Mouse (Mus musculus) embryonic stem cell, embryonic (primary cell): ENCODE data around the gene Utrn.

Experiments
- CTCF ChIA-PET, 4 experiments: fragments of 300-600 bp in 2 of 4; fragments of 350-600 bp in 2 of 4; sonication (Branson Sonifier 250); formaldehyde crosslinking; loops; one replicate each; lab custom pipeline; 2022; ENCODE audit warnings: inconsistent platforms in 2 of 4; lab: Charles Lee
- POLR2A ChIA-PET, 4 experiments: fragments of 300-600 bp in 2 of 4; fragments of 350-600 bp in 2 of 4; sonication (Branson Sonifier 250); formaldehyde crosslinking; loops; one replicate each; lab custom pipeline; 2022; ENCODE audit warnings: antibody characterized with exemption in 4 of 4, inconsistent platforms in 1 of 4; lab: Charles Lee

Utrn gene

DNA sequence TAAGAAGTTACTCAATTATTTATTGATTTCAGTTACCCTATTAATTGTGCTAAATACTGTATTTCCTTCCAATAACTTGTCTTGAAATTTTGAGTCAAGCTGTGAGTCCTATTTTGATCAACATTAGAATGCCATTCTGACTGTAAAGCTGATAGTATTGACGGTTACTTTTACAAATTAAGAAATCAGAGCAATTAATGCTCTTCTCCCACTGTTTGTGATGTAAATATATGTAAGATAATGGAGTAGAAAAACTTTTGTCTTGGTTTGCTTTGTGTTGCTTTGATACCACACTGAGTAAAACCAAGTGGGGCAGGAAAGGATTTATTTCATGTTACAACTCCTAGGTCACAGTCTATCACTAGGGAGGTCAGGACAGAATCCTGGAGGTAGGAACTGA is 327.4 kb downstream of the Utrn start:
- ChIA-PET POLR2A (interaction anchor here in 1 of 4 experiments (1.0 to 3.3 kb wide), 3 partner anchors 9 to 69 kb away, joined by 3 to 27 read pairs (median 4); no protein-coding TSS in a partner anchor), CTCF (no interaction called here)

GRCm38 (mm10) chr10:12535272-12535671 is 333.9 kb downstream of the Utrn start:
- POLR2A ChIA-PET, result no interaction called here
- CTCF ChIA-PET, result no interaction called here

GRCm38 (mm10) chr10:12534801-12535200 is 334.4 kb downstream of the Utrn start:
- POLR2A ChIA-PET, result no interaction called here
- CTCF ChIA-PET, result no interaction called here

DNA sequence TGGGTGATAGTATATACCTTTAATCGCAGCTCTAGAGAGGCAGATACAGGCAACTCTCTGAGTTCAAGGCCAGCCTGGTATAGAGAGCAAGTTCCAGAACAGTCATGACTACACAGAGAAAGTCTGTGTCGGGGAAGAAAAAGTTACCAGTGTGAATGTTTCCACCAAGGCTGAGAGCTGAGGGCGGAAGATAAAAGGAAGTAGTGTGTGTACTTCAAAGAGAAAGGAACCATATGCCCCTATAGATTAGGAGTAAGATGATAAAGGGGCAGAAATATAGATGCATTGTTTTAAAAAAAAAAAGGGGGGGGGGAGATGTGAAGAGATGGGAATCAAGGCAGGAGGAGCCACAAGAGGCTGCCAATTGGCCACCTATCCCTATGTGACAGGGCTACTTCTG is 334.9 kb downstream of the Utrn start:
- ChIA-PET CTCF (no interaction called here), POLR2A (interaction anchor here in 2 of 4 experiments (0.6 kb wide), 2 partner anchors 117 to 183 kb away, joined by 3 read pairs; no protein-coding TSS in a partner anchor)

DNA sequence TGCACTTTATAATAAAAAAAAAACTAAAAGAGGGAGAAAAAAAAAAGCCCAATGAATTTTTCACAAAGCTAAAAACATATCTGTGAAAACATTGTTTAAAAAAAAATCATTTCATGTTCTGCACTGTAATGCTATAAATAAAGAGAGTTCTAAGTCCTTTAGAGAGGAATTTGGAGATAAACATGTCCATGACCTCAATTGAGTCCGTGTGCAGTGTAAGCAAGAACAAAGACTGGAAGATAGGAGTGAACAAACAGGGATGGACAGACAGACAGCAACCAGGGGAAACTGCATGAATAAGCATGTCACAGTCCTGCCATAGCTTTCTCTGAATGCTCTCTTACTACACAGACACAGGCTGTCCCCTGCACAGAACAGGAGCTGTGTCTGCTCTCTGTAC is 347.1 kb downstream of the Utrn start:
- CTCF ChIA-PET, result interaction anchor here in 2 of 4 experiments (0.5 to 0.7 kb wide), 2 partner anchors 91 kb away, joined by 4 read pairs; no protein-coding TSS in a partner anchor
- POLR2A ChIA-PET, result no interaction called here

DNA sequence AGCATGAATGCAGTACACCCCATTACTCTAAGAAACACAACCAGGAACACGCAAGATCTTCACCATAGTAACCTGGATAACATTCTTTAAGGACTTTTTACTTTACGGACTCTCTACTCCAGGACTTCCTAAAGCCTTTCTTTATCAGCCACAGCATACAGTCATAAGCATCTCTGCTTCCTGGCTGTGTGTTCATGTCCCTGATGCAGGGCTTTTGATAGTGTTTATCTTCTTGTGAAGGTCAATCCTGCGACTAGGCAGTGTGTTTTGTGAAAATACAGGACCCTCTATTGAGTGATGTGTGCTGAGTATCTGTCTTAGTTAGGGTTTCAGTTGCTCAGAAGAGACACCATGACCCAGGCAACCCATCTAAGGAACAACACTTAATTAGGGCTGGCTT is 351.0 kb downstream of the Utrn start:
- POLR2A ChIA-PET, result interaction anchor here in 1 of 4 experiments (1.1 kb wide), 1 partner anchor 25 kb away, joined by 3 read pairs; no protein-coding TSS in a partner anchor
- CTCF ChIA-PET, result no interaction called here

- ChIA-PET CTCF (no interaction called here), POLR2A (interaction anchor here in 1 of 4 experiments (1.1 kb wide), 2 partner anchors 8 to 11 kb away, joined by 3 read pairs; no protein-coding TSS in a partner anchor)
Observed at GRCm38 (mm10) chr10:12505568-12505967, 363.6 kb downstream of the Utrn start.

- POLR2A ChIA-PET, result interaction anchor here in 2 of 4 experiments (0.7 to 1.0 kb wide), 2 partner anchors 11 to 326 kb away, joined by 3 to 5 read pairs; no protein-coding TSS in a partner anchor
- CTCF ChIA-PET, result no interaction called here
Observed at GRCm38 (mm10) chr10:12500489-12500888, 368.7 kb downstream of the Utrn start.

GRCm38 (mm10) chr10:12497555-12497954 is 371.6 kb downstream of the Utrn start:
- ChIA-PET POLR2A (interaction anchor here in 2 of 4 experiments (0.6 to 1.0 kb wide), 3 partner anchors 8 to 51 kb away, joined by 3 to 6 read pairs (median 3); no protein-coding TSS in a partner anchor), CTCF (interaction anchor here in 1 of 4 experiments (0.6 kb wide), 1 partner anchor 1604 kb away, joined by 3 read pairs; no protein-coding TSS in a partner anchor)

DNA sequence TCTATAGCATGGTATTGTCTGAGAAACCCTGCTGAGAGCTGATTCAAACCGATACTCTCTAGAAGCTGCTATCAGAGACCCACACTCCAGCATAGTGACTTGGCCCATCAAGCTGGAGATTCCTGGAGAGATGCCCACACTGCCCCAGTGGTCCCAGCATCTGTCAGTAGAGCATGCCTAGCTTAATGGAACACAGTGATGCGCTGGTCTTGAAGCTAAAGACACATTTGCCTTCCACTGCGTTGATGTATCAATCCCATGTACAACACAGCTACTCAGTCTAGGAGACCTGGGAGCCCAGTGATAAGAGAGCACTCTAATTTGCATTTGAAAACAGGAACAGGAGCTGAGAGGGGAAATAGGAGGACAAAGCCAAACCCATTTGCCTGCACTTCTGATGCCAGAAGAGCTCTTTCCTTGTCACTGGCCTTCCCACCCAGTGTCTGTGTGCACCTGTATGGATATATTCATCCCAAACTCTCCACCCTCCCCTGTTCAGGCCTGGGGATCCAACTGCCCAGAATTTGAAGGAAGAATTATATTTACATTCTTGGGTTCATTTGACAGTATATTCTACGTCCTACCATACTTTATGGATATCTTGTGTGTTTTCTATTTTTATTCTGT is 379.5 kb downstream of the Utrn start:
- ChIA-PET POLR2A (interaction anchor here (0.5 to 1.5 kb wide), 18 partner anchors 8 to 379 kb away, joined by 3 to 5 read pairs (median 3); no protein-coding TSS in a partner anchor), CTCF (interaction anchor here in 2 of 4 experiments (0.6 to 1.4 kb wide), 3 partner anchors 123 to 126 kb away, joined by 3 to 5 read pairs (median 4); no protein-coding TSS in a partner anchor)

DNA sequence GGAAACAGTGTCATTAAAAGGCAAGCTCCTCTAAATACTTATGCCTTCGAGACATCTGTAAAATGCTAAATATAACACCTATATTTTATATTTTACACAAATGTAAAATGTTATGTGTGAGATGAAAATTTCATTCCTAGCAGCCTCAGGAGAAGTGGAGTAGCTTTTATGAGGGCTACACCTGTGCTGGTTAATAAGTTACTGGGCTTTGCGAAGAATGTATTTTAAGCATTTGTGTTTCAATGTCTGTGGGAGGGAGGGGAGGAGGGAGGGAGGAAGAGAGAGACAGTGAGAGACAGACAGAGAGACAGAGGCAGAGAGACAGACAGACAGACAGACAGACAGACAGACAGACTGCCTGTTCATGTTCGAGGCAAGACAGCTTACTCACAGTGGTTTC is 380.6 kb downstream of the Utrn start:
- POLR2A ChIA-PET, result interaction anchor here in 2 of 4 experiments (1.2 to 1.3 kb wide), 2 partner anchors 14 to 85 kb away, joined by 4 read pairs; no protein-coding TSS in a partner anchor

GRCm38 (mm10) chr10:12488117-12488516 is 381.0 kb downstream of the Utrn start:
- ChIA-PET CTCF (no interaction called here), POLR2A (interaction anchor here in 1 of 4 experiments (1.3 kb wide), 1 partner anchor 13 kb away, joined by 4 read pairs; no protein-coding TSS in a partner anchor)

More for the DNA sequence above, 380.6 kb downstream of the Utrn start:
- CTCF ChIA-PET, result interaction anchor here in 1 of 4 experiments (0.5 kb wide), 1 partner anchor 87 kb away, joined by 3 read pairs; no protein-coding TSS in a partner anchor

- CTCF ChIA-PET, result interaction anchor here in 1 of 4 experiments (0.6 kb wide), 1 partner anchor 129 kb away, joined by 13 read pairs; no protein-coding TSS in a partner anchor
Observed at GRCm38 (mm10) chr10:12483494-12483893, 385.7 kb downstream of the Utrn start.

GRCm38 (mm10) chr10:12482975-12483374 is 386.2 kb downstream of the Utrn start:
- ChIA-PET POLR2A (interaction anchor here in 1 of 4 experiments (0.7 kb wide), 1 partner anchor 126 kb away, joined by 3 read pairs; no protein-coding TSS in a partner anchor), CTCF (no interaction called here)

More at GRCm38 (mm10) chr10:12483494-12483893, 385.7 kb downstream of the Utrn start:
- POLR2A ChIA-PET, result interaction anchor here in 1 of 4 experiments (0.7 kb wide), 1 partner anchor 125 kb away, joined by 3 read pairs; no protein-coding TSS in a partner anchor

DNA sequence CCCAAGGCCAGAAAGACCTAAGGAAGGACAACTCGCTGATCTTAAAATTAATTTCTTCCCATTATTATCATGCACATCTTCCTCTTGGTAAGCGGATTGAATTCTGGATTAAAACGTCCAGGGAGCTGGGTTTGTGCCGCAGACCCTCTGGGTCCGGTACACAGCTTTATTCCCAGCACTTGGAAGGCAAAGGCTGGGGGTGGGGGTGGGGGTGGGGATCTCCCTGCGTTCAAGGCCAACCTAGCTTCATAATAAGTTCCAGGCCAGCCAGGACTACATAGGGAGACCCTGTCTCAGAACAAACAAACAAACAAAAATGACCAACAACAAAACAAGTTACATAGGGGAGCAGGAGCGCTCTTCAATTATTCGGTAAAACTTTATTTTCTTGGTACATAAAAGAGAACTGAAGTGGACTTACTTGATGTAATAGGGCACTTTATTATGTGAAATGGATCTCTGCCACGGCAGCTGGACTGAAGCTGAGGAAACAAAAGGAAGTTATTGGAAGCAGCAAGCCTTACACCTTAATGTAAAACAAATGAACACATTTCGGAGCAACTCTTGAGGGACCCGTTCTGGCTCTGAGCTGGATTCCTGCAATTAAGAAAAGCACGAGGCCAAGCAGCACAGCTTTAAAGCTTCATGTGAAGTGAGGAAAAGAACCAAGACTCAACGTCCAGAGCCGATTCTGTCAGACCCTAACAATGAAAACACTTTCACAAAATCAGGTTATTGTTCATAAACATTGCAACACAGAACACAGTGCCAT is 394.1 kb downstream of the Utrn start:
- POLR2A ChIA-PET, result interaction anchor here in 1 of 4 experiments (0.5 to 0.9 kb wide), 3 partner anchors 14 to 90 kb away, joined by 3 to 4 read pairs (median 3); no protein-coding TSS in a partner anchor
- CTCF ChIA-PET, result interaction anchor here in 1 of 4 experiments (0.5 kb wide), 1 partner anchor 366 kb away, joined by 12 read pairs; no protein-coding TSS in a partner anchor

DNA sequence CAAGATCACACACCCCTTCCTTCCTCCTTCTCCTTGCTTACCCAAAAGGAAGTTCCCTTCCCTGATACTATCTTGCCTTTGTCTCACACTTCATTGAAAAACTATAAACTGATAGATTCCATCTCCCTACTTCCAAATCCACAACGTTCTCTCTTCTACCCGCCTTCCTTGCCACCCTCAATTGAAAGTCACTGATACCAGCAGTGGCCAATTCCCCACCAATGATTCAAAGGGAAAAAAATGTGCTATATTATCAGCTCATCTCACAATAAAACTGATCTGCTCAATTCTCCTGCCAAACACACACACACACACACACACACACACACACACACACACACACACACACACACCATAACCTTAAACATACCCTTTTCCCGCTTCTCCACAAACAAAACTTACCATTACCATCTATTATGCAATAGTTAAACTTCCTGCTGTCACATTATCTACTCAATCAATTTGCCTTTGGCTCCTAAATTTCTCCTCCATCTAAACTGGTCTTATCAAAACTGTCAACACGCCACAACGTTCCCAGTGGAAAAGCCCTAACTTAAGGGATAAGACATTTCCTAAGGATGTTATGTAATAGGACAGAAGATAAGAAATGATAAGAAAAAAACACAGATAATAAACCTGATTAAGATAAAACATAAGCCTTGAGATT is 399.6 kb downstream of the Utrn start:
- CTCF ChIA-PET, result no interaction called here
- POLR2A ChIA-PET, result no interaction called here

DNA sequence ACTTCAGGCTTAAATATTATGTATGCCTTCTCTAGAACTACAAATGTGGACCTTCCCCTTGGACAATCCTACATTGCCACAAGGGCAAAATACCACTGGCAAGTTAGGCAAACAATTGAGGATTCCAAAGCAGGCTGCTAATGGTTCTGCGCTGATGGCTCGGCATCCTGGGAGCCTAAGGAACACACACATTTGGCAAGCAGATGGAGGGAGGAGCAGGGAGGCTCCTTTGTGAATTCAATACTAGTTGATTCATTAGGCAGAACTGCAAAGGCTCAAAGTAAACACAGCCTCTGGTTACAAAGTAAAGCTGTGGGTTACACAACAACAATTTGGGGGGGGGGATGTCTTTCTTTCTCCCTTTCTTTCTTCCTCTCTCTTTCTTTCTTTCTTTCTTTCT is 401.6 kb downstream of the Utrn start:
- POLR2A ChIA-PET, result interaction anchor here in 2 of 4 experiments (0.7 to 1.4 kb wide), 2 partner anchors 22 kb away, joined by 4 to 5 read pairs; no protein-coding TSS in a partner anchor
- CTCF ChIA-PET, result interaction anchor here in 1 of 4 experiments (0.7 kb wide), 1 partner anchor 474 kb away, joined by 5 read pairs; no protein-coding TSS in a partner anchor

DNA sequence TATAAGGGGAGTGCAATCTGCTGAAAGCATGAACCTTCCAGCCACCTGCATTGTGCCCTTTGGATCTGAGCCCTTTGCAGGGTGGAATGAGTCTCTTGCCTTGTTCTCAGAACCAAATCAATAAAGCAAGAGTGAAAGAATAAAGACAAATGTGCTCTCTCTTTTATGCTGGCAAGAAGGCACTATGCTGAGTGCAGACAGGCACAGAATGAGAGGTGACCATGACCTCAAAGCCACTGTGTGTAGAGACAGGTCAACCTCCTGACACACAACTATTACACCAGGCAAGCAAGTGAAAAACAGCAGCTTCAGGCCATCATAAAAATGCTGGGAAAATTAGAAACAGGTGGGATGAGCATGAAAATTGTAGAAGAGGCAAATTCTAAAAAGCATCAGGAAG is 408.2 kb downstream of the Utrn start:
- ChIA-PET POLR2A (interaction anchor here in 2 of 4 experiments (0.6 to 0.7 kb wide), 2 partner anchors 91 to 146 kb away, joined by 3 to 6 read pairs; no protein-coding TSS in a partner anchor), CTCF (no interaction called here)
